Mouse (Mus musculus) heart, postnatal 0 days (tissue): Measurements from ENCODE around the gene Zbtb16. TPM values are rescaled to one million over a fixed set of nuclear protein-coding genes. Genes with fewer than 3 reads are reported as not detected.

ENCODE experiments used
- ATAC-seq: fragments of 200-750 bp; cut with Nextera tagmentation; 2 replicates; pipeline ENCODE4 v1.8.0; 2017; ENCODE audit warnings: low read depth, moderate number of reproducible peaks, moderate library complexity; ENCODE audit not compliant: insufficient read depth
- DNase-seq: peaks from one replicate; pipeline ENCODE4 v3.0.0-alpha.2; 2016; ENCODE audit warnings: low spot score
- H3K27ac ChIP-seq: fragments of 300-500 bp; sonication (generic); 2 replicates; pipeline ENCODE4 v1.5.1; 2014; ENCODE audit warnings: low read depth, mild to moderate bottlenecking
- H3K27me3 ChIP-seq: fragments of 300-500 bp; sonication (generic); 2 replicates; pipeline ENCODE4 v1.6.1; 2014; ENCODE audit warnings: low read length, mixed read lengths; ENCODE audit not compliant: control insufficient read depth, insufficient read depth
- H3K36me3 ChIP-seq: fragments of 300-500 bp; sonication (generic); replicated peaks from 2 replicates; pipeline ENCODE4 v1.6.1; 2014; ENCODE audit warnings: low read length, mixed read lengths; ENCODE audit not compliant: control insufficient read depth, insufficient read depth
- H3K4me1 ChIP-seq: fragments of 300-500 bp; sonication (generic); 2 replicates; pipeline ENCODE4 v1.6.1; 2014; ENCODE audit warnings: antibody characterized with exemption; ENCODE audit not compliant: control insufficient read depth, insufficient read depth
- H3K4me2 ChIP-seq: fragments of 300-500 bp; sonication (generic); 2 replicates; pipeline ENCODE4 v1.6.1; 2014; ENCODE audit warnings: low read depth, mild to moderate bottlenecking, low read length, moderate library complexity
- H3K4me3 ChIP-seq: fragments of 300-500 bp; sonication (generic); 2 replicates; pipeline ENCODE4 v1.5.1; 2014; ENCODE audit warnings: low read depth, low read length
- H3K9ac ChIP-seq: fragments of 300-500 bp; sonication (generic); replicated peaks from 2 replicates; pipeline ENCODE4 v1.6.1; 2014; ENCODE audit warnings: low read depth, low read length, mixed read lengths
- H3K9me3 ChIP-seq: fragments of 300-500 bp; sonication (generic); replicated peaks from 2 replicates; pipeline ENCODE4 v1.6.1; 2016; ENCODE audit warnings: low read length; ENCODE audit not compliant: control insufficient read depth
- CTCF ChIP-seq: IDR thresholded peaks from 2 replicates; pipeline ENCODE4 v1.5.1; 2016; ENCODE audit warnings: antibody characterized with exemption, control low read depth, low read depth
- EP300 ChIP-seq: IDR thresholded peaks from 2 replicates; pipeline ENCODE4 v1.6.1; 2016; ENCODE audit warnings: antibody characterized with exemption, low read depth
- WGBS: fragments of 180-500 bp; shearing (Covaris S2); extraction: QIAGEN DNeasy Blood & Tissue Kit; methylation state at CpG from one replicate; pipeline ENCODE4 v1.1.7; 2014; 5-methylcytosine and 5-hydroxymethylcytosine counted together
- polyA plus RNA-seq: library from polyadenylated mRNA; unstranded; fragments of >200 nt; fragmentation: Nextera tagmentation; extraction: Ambion mirVana; gene quantifications from 2 replicates; pipeline ENCODE4 v1.2.1, GENCODE M21; 2015
- total RNA-seq: library from RNA; depleted of rRNA; stranded (reverse); fragments of >200 nt; gene quantifications from 2 replicates; pipeline ENCODE4 v1.2.3, GENCODE M21; 2014; ENCODE audit warnings: low replicate concordance

Gene Zbtb16
- total and polyA plus RNA-seq, 2 experiments from 2014 or later: 5.0 to 54.7 TPM

DNA sequence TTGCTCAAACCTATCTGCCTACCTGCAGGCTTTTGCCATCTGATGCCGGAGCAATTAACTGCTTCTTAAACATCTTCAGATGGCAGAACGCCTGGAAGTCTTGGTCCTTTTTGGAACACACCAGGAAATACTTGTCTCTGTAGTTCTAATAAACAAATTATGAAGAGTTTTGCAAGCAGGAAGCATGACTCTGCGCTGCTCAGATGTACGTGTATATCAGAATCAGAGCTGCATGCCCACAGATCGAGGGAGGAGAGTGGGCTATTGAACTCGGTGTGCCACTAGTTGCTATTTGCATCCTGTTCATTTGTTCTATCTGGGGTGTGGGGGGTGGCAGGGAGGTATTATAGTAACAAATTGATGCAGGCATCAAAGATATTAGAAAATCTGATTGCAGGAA, 202.9 kb downstream of the Zbtb16 start:
- DNase-seq (no peak), ATAC-seq (no peak)
- no peak for TF ChIP-seq CTCF
- no peak for TF ChIP-seq EP300
- Histone ChIP-seq H3K36me3 (no peaks in the 10 kb centered on the region), H3K9ac (no peak overlapping the region), H3K9me3 (no peaks in the 10 kb centered on the region; the same call in 1 of the 2 replicates), H3K27ac (no peak overlapping the region), H3K4me2 (no peak overlapping the region), H3K4me3 (no peak overlapping the region), H3K4me1 (no peaks in the 10 kb centered on the region), H3K27me3 (0 out of 2 replicates have a peak, but pooled peaks cover 8% of the 10 kb centered on the region)
- 75% methylated on average over 6 of the region's 6 CpGs for WGBS

DNA sequence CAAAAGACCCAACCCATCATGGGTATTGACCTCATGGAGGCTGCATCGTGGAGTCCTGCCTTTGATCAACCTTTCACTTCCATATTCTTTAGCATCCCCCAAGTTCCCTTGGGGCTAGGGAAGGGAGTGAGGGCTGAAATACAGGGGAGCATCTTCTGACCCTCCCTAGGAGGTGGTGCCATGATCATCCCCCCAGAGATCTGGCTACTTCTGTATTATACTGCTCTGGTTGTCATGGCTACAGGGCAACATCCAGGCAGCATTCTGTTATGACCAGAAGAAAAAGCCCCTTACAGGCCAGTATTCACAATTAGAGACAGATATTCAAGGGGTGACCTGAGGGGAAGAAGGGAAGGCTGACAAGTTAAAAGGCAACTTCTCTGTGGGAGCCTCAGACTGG, 216.8 kb downstream of the Zbtb16 start:
- H3K4me1 ChIP-seq: peaks cover 6% of the 10 kb centered on the region; the same call in 1 of the 2 replicates
- DNase-seq (no peak), ATAC-seq (no peak)
- TF ChIP-seq CTCF (no peak), EP300 (no peak)
- H3K27ac ChIP-seq: no peak overlapping the region
- no peaks in the 10 kb centered on the region for H3K9me3 ChIP-seq
- H3K27me3 ChIP-seq: no peaks in the 10 kb centered on the region
- H3K4me2 ChIP-seq: no peak overlapping the region
- H3K36me3 ChIP-seq: no peaks in the 10 kb centered on the region
- no peak overlapping the region for H3K4me3 ChIP-seq
- 59% methylated on average over 1 of the region's 1 CpGs for whole genome bisulfite sequencing
- no peak overlapping the region for H3K9ac ChIP-seq

DNA sequence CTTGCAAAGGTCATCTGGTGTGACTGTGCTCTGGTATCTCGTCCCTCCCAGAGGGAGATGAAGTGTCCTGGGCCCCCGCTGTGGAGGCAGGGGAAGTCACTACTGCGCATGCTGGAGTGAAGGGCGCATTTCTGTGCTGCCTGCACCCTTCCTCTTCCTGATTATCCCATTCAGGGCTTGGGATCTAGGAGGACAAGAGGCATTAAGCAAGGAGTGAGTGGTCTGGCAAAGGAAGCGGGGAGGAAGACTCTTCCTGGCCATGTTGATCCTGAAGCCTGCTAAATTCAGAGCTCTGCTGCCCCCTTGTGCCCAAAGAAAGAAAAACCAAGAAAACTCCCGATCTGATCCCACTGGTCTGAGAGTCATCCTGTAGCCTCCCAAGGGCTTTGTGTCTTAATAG, 217.4 kb downstream of the Zbtb16 start:
- no peak overlapping the region for H3K9ac ChIP-seq
- H3K27ac ChIP-seq: peak overlapping the region; percentile 60

DNA sequence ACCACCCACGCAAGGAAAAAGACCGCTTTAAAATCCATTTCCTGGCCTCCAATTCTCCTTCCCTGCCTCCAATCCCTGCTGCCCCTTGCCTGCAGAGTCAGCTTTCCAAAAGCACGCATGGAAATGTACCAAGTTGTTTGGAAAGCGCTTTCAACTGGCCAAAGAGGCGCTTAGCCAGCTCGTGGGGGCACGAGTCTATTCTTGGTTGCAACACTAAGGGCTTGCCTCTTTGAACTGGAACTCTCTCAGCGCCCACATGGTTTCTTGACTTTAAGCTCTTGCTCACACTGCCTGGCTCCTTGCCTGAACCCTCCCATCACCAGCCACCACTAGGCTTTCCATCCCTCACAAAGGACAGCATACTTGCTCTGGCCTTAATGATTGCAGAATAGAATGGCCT, 217.9 kb downstream of the Zbtb16 start:
- H3K27ac ChIP-seq: peak overlapping the region; percentile 60
- peak overlapping the region; percentile 52 for H3K4me2 ChIP-seq
- ATAC-seq (peak; percentile 84), DNase-seq (peak; percentile 68)
- H3K4me1 ChIP-seq: peaks cover 6% of the 10 kb centered on the region; the same call in 1 of the 2 replicates
- no peaks in the 10 kb centered on the region for H3K36me3 ChIP-seq
- no peaks in the 10 kb centered on the region for H3K27me3 ChIP-seq
- H3K9ac ChIP-seq: no peak overlapping the region
- no peak overlapping the region for H3K4me3 ChIP-seq
- TF ChIP-seq CTCF (no peak), EP300 (no peak)
- WGBS: 30% methylated on average over 8 of the region's 8 CpGs
- H3K9me3 ChIP-seq: no peaks in the 10 kb centered on the region

More for the DNA sequence above, 217.4 kb downstream of the Zbtb16 start:
- Histone ChIP-seq H3K4me2 (peak overlapping the region; percentile 52), H3K27me3 (no peaks in the 10 kb centered on the region), H3K36me3 (no peaks in the 10 kb centered on the region), H3K4me1 (peaks cover 6% of the 10 kb centered on the region; the same call in 1 of the 2 replicates), H3K4me3 (no peak overlapping the region; the same call in 1 of the 2 replicates), H3K9me3 (no peaks in the 10 kb centered on the region)
- ATAC-seq (peak; percentile 66), DNase-seq (peak; percentile 83)
- 10% methylated on average over 6 of the region's 6 CpGs for WGBS
- TF ChIP-seq EP300 (no peak), CTCF (peak; percentile 70)

DNA sequence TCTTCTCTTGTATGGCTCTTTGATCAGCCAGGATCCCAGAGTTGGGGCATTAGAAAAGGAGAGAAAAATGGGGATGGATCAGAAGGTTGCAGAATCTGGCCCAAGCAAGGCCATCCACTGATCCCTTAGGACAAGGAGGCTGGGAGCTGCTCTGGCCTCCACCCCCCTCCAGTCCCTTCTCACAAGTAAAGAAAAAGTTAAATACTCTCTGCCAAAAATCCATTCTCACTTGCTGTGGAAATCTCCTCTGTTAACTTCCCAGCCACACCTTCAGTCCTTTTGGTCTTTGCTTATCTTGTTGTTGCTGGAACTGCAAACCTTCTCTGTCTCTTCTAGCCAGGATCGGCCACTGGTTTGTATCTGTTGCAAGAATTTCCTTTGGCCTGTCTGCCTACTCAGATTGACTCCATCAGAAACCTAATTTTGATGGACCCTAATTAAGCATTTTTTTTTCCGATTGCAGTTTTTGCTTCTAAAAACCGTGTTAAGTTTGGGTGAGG, 218.5 kb downstream of the Zbtb16 start:
- Histone ChIP-seq H3K9ac (no peak overlapping the region), H3K9me3 (no peaks in the 10 kb centered on the region), H3K27ac (peak overlapping the region; percentile 60), H3K4me1 (peaks cover 6% of the 10 kb centered on the region; the same call in 1 of the 2 replicates), H3K4me2 (no peak overlapping the region), H3K36me3 (no peaks in the 10 kb centered on the region), H3K4me3 (no peak overlapping the region), H3K27me3 (no peaks in the 10 kb centered on the region)
- WGBS: 45% methylated on average over 3 of the region's 3 CpGs
- DNase-seq (no peak), ATAC-seq (no peak)
- no peak for TF ChIP-seq CTCF
- TF ChIP-seq EP300: no peak

DNA sequence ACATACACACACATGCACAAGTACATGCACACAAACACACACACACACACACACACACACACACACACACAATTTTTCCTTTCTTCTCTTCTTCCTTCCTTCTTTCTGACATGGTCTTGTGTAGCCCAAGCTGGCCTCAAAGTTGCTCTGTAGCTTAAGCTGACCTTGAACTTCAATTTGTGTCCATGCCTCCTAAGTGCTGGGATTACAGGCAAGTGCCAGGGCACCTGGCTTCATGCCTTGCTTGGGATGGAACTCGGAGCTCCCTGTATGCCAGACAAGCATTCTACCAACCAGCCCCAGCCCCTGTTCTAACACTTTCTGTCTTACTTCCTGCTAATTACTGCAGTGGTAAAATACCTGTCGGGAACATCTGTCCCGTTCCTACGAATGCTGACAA, 222.8 kb downstream of the Zbtb16 start:
- Histone ChIP-seq H3K4me2 (no peak overlapping the region), H3K36me3 (no peaks in the 10 kb centered on the region), H3K9ac (no peak overlapping the region), H3K9me3 (no peaks in the 10 kb centered on the region), H3K4me3 (no peak overlapping the region), H3K27ac (no peak overlapping the region), H3K4me1 (peaks cover 3% of the 10 kb centered on the region; the same call in 1 of the 2 replicates), H3K27me3 (no peaks in the 10 kb centered on the region)
- no peak for DNase-seq
- TF ChIP-seq CTCF (no peak), EP300 (no peak)
- ATAC-seq: no peak
- WGBS: 69% methylated on average over 4 of the region's 4 CpGs
